Mouse (Mus musculus) lung, adult 2 months (tissue): ENCODE results near the gene Ostm1. TPM values are rescaled to one million over a fixed set of nuclear protein-coding genes. Genes with fewer than 3 reads are reported as not detected.

Source experiments
- DNase-seq: peaks from one replicate; pipeline ENCODE4 v3.0.0; 2022
- H3K4me1 ChIP-seq: fragments of 200-500 bp; 2 replicates; pipeline ENCODE4 v1.6.1; 2011; ENCODE audit warnings: low read length; ENCODE audit not compliant: control insufficient read depth, insufficient read depth
- H3K4me3 ChIP-seq: fragments of 200-500 bp; replicated peaks from 2 replicates; pipeline ENCODE3; 2011; ENCODE audit warnings: low read depth, mild to moderate bottlenecking, control low read depth, low read length; ENCODE audit errors: extremely low read depth
- CTCF ChIP-seq: fragments of 200-500 bp; IDR thresholded peaks from 2 replicates; pipeline ENCODE4 v1.5.1; 2011; ENCODE audit warnings: mild to moderate bottlenecking, low read length, control low read depth; ENCODE audit not compliant: insufficient read depth
- POLR2A ChIP-seq: fragments of 200-500 bp; IDR thresholded peaks from 2 replicates; pipeline ENCODE4 v1.6.1; 2011; ENCODE audit warnings: low read depth, mild to moderate bottlenecking, control low read depth, low read length, borderline replicate concordance; ENCODE audit errors: extremely low read depth
- WGBS: fragments of 180-500 bp; shearing (Covaris S2); methylation state at CpG from one replicate; pipeline ENCODE4 v1.1.7; 2018; 5-methylcytosine and 5-hydroxymethylcytosine counted together
- polyA plus RNA-seq: library from polyadenylated mRNA; depleted of rRNA; stranded (reverse); fragments of >200 nt; gene quantifications from 2 replicates; pipeline ENCODE4 v1.2.3, GENCODE M21; 2012; rRNA removed

Ostm1 gene
- polyA plus RNA-seq, 1 experiment = 20.6 TPM

DNA sequence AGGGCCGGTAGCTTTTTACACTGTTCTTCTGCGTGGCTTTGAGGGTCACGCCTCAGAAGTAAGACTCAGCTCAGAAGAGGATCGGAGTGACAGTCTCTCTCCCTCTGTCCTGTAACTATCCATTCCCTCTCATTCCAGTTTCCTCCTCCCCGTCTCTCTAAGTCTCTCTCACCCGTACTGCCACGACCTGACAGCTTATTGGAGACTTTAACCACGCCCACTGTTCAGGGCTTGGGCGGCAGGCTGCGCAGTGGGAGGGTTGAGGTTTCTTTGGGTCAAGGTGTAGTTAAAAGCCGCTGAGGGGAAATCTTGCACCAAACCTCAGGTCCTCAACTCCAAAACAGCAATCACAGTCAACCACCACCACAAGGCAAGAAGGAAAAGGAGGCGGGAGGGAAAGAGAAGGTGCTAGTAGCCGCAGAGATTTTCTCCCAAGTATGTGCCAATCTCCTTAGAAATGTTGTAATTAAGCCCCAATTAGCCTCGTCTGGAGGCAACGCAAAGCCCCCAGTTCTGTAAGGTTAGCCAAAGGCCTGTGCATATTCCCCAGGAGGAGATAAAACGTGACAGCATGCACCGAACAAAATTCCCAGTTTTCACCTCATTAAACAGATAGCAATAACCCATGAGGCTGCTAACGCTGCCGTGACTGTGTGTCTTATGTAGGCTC, 131.9 kb downstream of the Ostm1 start:
- 25% methylated on average over 19 of the region's 19 CpGs for WGBS
- TF ChIP-seq CTCF (no peak), POLR2A (no peak)
- no peak for DNase-seq
- Histone ChIP-seq H3K4me1 (no peaks in the 10 kb centered on the region), H3K4me3 (no peak overlapping the region)

DNA sequence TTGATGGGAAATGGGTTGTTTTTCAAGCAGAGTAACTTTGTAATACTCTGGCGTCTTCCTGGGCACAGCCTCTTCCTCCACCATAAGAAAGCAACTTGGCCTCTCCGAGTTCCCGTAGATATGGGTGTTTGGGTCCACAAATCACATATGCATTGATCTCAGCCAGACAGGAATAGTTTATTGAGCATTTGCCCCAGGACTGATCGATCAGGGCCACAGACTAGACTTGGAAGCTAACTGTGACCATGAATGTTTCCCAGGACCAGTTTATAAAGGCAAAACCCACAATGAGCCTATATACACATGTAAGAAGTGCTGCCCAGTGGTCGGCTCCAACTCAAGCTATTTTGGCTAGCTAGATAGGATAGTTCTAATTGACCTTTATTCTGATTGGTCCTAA, 138.5 kb downstream of the Ostm1 start:
- TF ChIP-seq POLR2A = no peak
- no peak for TF ChIP-seq CTCF
- 89% methylated on average over 5 of the region's 5 CpGs for WGBS
- DNase-seq = no peak
- H3K4me1 ChIP-seq = no peaks in the 10 kb centered on the region
- no peak overlapping the region for H3K4me3 ChIP-seq

DNA sequence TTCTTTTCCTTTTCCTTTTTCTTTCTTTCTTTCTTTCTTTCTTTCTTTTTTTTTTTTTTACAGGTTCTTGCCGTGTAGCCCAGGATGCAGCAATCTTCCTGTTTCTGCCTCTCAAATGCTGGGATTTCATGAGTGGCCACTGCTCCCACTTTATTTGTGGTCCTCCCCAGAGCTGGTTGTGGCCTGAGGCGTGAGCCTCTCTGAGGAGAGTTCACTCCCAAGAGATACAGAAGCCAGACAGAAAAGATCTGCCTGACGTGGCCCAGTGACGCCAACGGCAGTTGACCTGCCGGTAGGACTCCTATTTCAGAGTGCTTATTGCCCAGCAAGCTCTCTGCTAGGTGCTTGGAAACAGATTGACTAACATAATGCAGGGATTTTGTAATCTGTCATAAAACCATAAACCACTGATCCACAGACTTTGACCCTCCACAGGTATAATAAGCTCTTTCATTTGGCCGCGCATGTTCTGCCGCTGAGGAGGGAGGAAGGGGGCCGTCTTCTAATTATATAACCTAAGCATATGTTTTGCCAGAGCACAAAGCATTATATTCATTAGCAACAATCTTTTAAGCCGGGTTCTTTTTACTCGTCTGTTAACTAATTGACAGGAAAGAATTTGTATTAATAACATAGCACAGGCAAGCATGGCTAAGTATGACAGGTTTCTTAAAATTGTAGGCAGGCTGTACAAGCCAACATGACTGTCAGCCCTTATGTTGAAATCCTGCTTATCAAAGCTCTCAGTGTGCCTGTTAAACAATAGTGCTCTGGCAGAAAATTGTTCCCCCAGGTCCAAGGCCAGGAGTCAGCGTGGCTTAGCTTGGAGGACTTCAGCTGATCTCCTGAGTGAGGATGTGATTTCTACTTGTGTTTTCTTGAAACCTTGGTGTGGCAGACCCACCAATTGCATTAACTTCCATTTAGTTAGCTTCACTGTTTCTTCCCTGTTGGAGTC, 139.9 kb downstream of the Ostm1 start:
- WGBS = 82% methylated on average over 13 of the region's 13 CpGs
- TF ChIP-seq POLR2A (no peak), CTCF (no peak)
- Histone ChIP-seq H3K4me3 (no peak overlapping the region), H3K4me1 (no peaks in the 10 kb centered on the region)
- no peak for DNase-seq

DNA sequence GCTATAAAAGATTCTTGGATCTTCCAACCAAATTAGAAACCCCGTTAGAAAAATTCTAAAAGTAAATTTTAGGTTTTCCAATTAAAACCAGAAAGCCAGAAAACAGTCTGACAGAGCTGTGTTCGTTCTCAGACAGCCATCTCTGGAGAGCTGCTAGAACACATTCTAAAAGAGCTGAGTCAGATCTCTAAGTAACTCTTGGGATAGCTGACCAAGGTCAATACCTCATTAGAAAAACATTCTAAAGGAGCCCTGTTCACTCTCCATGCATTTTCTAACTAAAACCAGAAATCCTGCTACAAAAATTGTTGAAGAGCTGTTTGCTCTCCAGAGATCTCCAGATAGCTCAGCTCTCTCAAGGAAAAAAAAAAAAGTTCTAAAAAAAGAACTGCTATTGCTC, 146.0 kb downstream of the Ostm1 start:
- TF ChIP-seq POLR2A (no peak), CTCF (no peak)
- WGBS = 63% methylated on average over 2 of the region's 2 CpGs
- H3K4me3 ChIP-seq = no peak overlapping the region
- no peaks in the 10 kb centered on the region for H3K4me1 ChIP-seq
- no peak for DNase-seq

DNA sequence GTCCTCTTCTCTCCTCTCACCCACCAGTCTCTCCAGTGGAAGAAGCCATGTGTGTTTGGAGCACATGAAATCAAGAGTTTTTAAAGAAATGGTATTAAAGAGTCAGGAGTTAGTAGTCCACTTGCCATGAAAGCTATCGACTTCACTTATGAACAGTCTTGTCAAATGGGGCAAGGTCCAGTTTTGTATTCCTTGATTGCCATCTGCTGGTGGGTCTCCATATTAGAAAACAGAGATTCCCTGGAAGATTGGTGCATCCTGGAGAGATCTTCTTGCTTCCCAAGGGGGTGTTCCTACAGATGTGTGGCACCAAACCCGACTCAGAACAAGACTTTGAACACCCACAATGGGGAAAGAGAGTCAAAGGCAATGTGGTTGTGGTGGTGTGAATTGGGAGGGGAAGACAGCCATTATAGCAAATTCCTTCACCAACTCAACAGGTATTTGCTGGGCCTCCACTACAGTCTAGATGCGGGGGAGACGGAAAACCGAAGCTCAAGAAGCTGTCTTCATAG, 151.0 kb downstream of the Ostm1 start:
- Histone ChIP-seq H3K4me1 (no peaks in the 10 kb centered on the region), H3K4me3 (no peak overlapping the region)
- TF ChIP-seq POLR2A = no peak
- TF ChIP-seq CTCF = no peak
- 58% methylated on average over 5 of the region's 5 CpGs for WGBS
- DNase-seq = no peak

DNA sequence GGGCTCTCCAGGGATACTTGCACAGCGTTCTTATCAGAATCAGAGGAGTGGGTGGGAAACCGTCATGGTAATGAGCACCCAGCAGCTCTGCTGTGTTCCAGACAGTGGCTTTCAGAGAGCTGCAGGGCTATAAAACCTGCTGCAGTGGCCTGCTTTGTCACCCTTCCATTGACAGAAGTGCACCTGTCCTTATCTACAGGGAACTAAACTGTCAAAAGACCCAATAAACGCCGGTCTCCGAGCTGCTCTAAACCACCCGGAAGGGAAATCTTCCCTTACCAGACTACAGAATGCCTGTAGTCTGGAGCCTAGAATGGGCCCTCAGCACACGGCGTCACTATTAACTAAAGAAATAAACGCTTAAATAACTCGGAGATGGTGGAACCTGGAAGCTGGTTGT, 168.2 kb downstream of the Ostm1 start:
- Histone ChIP-seq H3K4me3 (no peak overlapping the region), H3K4me1 (no peaks in the 10 kb centered on the region)
- 62% methylated on average over 10 of the region's 10 CpGs for WGBS
- no peak for DNase-seq
- TF ChIP-seq CTCF (no peak), POLR2A (no peak)

Other genes with a start within 250 kb of the Ostm1 start
- 5.0 and 7.7 TPM in 2 replicates for gene Afg1l, start 105.3 kb upstream of the Ostm1 start, polyA plus RNA-seq
- 236 and 380 TPM in 2 replicates for gene Snx3, start 81.8 kb upstream of the Ostm1 start, polyA plus RNA-seq
- not detected in 2 replicates for gene Nr2e1, start 190 bp upstream of the Ostm1 start, polyA plus RNA-seq
- 12.9 and 16.4 TPM in 2 replicates for gene Sec63, start 177.7 kb downstream of the Ostm1 start, polyA plus RNA-seq